Mouse (Mus musculus): ENCODE results near the gene Ppp1r9a.

Ppp1r9a gene

GRCm38 (mm10) chr6:5189507-5189906, 286.8 kb downstream of the Ppp1r9a start:
- intact Hi-C loops (cut with DNase I) = no loop called here

DNA sequence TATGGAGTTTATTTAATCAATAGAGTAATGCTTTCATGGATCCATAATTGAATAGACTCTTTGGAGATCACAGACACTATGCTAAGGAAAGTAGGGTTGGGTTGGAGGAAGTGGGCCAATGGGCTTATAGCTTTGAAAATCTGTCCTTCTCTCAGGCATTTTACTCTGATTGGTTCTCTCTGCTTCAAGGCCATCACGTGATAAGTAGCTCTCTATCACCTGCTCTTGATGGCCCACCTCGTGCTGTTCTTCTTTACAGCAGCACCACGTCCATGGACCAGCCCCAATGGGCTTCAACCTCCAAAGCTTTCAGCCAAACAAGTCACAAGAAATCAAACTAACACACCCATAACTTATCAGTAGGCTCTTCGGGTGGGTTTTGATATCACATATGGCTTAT, 288.0 kb downstream of the Ppp1r9a start:
- intact Hi-C loops (cut with DNase I) = no loop called here

DNA sequence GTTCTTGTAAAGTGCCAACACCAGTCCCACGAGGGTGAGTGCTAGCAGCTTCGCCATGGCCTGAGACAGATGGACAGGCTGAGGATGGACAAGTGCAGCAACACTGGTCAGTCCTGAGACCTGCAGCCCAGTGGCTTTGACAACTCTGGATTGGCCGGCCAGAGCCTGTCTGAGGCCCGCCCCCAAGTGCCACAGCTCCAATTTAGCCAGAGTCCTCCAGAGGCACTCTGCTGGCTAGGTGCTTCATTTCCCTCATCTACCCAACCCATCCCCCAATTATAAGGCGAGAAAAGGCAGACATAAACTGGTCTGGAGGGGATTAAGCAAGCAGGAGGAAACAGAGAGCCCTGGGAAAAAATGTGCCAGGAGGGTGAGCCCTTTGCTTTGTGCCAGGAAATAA, 291.0 kb downstream of the Ppp1r9a start, which contains the start of gene Pon1:
TSS of gene Pon1 (minus strand) at position 254 of the 400 bp plus-strand sequence.
- intact Hi-C loops (cut with DNase I) = no loop called here

DNA sequence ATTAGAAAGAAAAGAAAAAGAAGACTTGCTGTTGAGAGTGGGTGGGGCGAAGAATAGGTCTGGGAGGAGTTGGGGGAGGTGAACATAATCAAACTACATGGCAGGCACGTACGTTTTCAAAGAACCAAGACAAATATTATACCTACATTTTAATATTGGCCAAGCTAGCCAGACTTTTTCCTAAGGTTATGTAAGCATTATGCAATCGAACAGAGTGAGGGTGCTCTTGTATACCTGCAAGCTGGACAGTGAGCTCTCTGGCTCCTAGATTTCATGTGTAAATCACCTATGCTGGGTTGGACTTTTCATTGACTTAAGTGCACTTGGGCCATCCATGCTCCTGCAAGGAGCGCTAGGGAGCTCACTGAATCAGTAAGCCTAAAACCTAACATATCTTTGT, 295.9 kb downstream of the Ppp1r9a start:
- intact Hi-C loops (cut with DNase I) = no loop called here

DNA sequence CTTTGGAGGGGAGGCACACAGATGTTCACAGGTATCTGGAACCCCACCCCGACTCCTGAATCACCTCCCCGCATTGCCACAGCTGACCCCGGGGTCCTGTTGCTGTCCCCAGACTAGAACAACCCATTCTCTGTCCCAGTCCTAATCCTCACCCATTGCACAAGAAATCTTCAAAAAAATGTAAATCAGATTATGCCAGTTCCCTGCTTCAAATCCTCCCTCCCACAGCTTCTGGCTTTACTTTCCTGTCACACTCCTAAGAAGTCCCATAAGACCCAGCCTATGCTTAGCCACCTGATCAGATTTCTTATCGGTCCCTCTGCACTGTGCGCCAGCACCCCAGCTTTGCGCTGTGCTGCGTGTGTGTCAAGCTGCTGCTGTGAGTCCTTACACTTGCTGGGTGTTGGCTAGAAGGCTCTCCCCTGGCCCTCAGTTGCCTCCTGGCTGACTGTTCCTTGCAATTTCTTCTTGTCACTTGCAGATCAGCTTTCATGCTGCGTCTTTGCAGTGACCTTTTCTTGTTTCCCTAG, 296.7 kb downstream of the Ppp1r9a start:
- intact Hi-C loops (cut with DNase I) = no loop called here

GRCm38 (mm10) chr6:5199916-5200315, 297.2 kb downstream of the Ppp1r9a start:
- intact Hi-C loops (cut with DNase I) = no loop called here

- intact Hi-C loops (cut with DNase I) = no loop called here
Observed at GRCm38 (mm10) chr6:5207817-5208216, 305.1 kb downstream of the Ppp1r9a start.

Data from adrenal gland (tissue).